Mouse (Mus musculus): ENCODE measurements around the gene Gpr19.

- TF ChIP-seq CTCF (IDR thresholded peaks at IDR 0.05; ENCODE audit: borderline replicate concordance, control insufficient read depth, extremely low read depth, insufficient read depth, low read length, poor library complexity) (no peak), POLR2A (IDR thresholded peaks at IDR 0.05; ENCODE audit: control insufficient read depth, extremely low read depth, insufficient read depth, low read length, poor library complexity) (no peak)
Measured at GRCm38 (mm10) chr6:134880046-134880445, 18.3 kb downstream of the Gpr19 start.
